Mouse (Mus musculus) stomach, embryonic 16.5 days (tissue): ENCODE measurements around the gene Arl6. TPM values are rescaled to one million over a fixed set of nuclear protein-coding genes. Genes with fewer than 3 reads are reported as not detected.

ENCODE experiments used
- polyA plus RNA-seq: library from polyadenylated mRNA; unstranded; fragments of >200 nt; fragmentation: Nextera tagmentation; extraction: Ambion mirVana; gene quantifications from 2 replicates; pipeline ENCODE4 v1.2.1, GENCODE M21; 2015

Gene Arl6
- polyA plus RNA-seq, 1 experiment from 2014 or later = 25.8 TPM

Other genes starting within 250 kb of the Arl6 start
- not detected in 2 replicates for gene Gabrr3, start 232.1 kb downstream of the Arl6 start, polyA plus RNA-seq
- 38.6 and 41.5 TPM in 2 replicates for gene Riox2, start 167.6 kb downstream of the Arl6 start, polyA plus RNA-seq
- gene Crybg3, start 38.4 kb downstream of the Arl6 start, polyA plus RNA-seq = 11.2 and 11.6 TPM in 2 replicates